Mouse (Mus musculus): ENCODE measurements around the gene Snx8. TPM values are rescaled to one million over a fixed set of nuclear protein-coding genes. Genes with fewer than 3 reads are reported as not detected.
A peak's percentile ranks its signal among the peaks of the same experiment; 100 is the strongest.

Snx8 gene
- polyA plus RNA-seq, 1 experiment = 77.5 TPM

- no peak for DNase-seq
- H3K4me1 ChIP-seq (ENCODE audit: control insufficient read depth, insufficient read depth, low read length) = peaks cover 3% of the 10 kb centered on the region; the same call in 1 of the 2 replicates
- 53% methylated on average over 4 of the region's 4 CpGs for WGBS
- TF ChIP-seq POLR2A (IDR thresholded peaks at IDR 0.05; ENCODE audit: low read depth, low read length) = no peak
- TF ChIP-seq CTCF (conservative IDR thresholded peaks at IDR 0.05; ENCODE audit: insufficient read depth, insufficient read length, low read depth, low read length) = no peak
- H3K4me3 ChIP-seq (ENCODE audit: insufficient read depth, low read depth, low read length) = no peak overlapping the region
- no peaks in the 10 kb centered on the region for H3K36me3 ChIP-seq (ENCODE audit: control insufficient read depth, insufficient read depth, low read length)
- no peaks in the 10 kb centered on the region for H3K27me3 ChIP-seq (replicated peaks; ENCODE audit: control insufficient read depth, insufficient read depth, low read length)
- H3K27ac ChIP-seq (ENCODE audit: insufficient read depth, low read depth, low read length) = no peak overlapping the region
Observed at GRCm38 (mm10) chr5:140414647-140415046, 25.6 kb upstream of the Snx8 start.

DNA sequence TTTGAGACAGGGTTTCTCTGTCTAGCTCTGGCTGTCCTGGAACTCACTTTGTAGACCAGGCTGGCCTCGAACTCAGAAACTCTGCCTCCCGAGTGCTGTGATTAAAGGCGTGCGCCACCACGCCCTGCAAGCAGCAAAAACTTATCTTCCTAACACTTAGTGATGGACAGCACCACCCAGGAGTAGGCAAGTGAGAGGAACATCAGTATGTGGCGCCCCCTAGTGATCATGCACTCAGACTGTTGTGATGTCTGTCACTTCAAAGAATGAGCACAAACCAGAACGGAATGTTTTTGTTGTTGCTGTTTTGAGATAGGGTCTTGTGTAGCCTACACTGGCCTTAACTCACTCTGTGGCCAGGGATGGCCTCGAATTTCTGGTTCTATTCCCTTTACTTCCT, 22.3 kb upstream of the Snx8 start:
- TF ChIP-seq POLR2A (IDR thresholded peaks at IDR 0.05; ENCODE audit: low read depth, low read length) (no peak), CTCF (conservative IDR thresholded peaks at IDR 0.05; ENCODE audit: insufficient read depth, insufficient read length, low read depth, low read length) (peak; percentile 75)
- H3K27me3 ChIP-seq (replicated peaks; ENCODE audit: control insufficient read depth, insufficient read depth, low read length) = no peaks in the 10 kb centered on the region; the same call in 1 of the 2 replicates
- H3K4me3 ChIP-seq (ENCODE audit: insufficient read depth, low read depth, low read length) = no peak overlapping the region
- peak; percentile 68 for DNase-seq
- 34% methylated on average over 8 of the region's 8 CpGs for WGBS
- H3K27ac ChIP-seq (ENCODE audit: insufficient read depth, low read depth, low read length) = no peak overlapping the region
- no peaks in the 10 kb centered on the region for H3K36me3 ChIP-seq (ENCODE audit: control insufficient read depth, insufficient read depth, low read length)
- H3K4me1 ChIP-seq (ENCODE audit: control insufficient read depth, insufficient read depth, low read length) = no peaks in the 10 kb centered on the region

DNA sequence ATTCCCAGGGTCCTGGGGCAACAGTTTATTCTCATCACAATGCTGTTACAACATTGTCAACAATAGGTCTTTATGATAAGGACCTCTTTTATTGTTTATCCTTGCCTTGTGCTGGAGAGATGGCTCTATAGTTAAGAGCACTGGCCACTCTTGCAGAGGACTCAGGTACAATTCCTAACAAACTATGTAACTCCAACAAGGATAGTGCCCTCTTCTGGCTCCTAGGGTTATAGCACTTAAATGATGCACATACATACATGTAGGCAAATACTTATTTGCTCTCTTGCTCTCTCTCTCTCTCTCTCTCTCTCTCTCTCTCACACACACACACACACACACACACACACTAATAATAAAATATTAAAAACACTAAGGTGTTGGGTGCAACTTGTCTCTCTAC, 19.7 kb upstream of the Snx8 start:
- no peak for DNase-seq
- TF ChIP-seq CTCF (conservative IDR thresholded peaks at IDR 0.05; ENCODE audit: insufficient read depth, insufficient read length, low read depth, low read length) (no peak), POLR2A (IDR thresholded peaks at IDR 0.05; ENCODE audit: low read depth, low read length) (no peak)
- Histone ChIP-seq H3K4me1 (ENCODE audit: control insufficient read depth, insufficient read depth, low read length) (no peaks in the 10 kb centered on the region), H3K4me3 (ENCODE audit: insufficient read depth, low read depth, low read length) (no peak overlapping the region), H3K27ac (ENCODE audit: insufficient read depth, low read depth, low read length) (no peak overlapping the region), H3K27me3 (replicated peaks; ENCODE audit: control insufficient read depth, insufficient read depth, low read length) (no peaks in the 10 kb centered on the region; the same call in 1 of the 2 replicates), H3K36me3 (ENCODE audit: control insufficient read depth, insufficient read depth, low read length) (no peaks in the 10 kb centered on the region)

DNA sequence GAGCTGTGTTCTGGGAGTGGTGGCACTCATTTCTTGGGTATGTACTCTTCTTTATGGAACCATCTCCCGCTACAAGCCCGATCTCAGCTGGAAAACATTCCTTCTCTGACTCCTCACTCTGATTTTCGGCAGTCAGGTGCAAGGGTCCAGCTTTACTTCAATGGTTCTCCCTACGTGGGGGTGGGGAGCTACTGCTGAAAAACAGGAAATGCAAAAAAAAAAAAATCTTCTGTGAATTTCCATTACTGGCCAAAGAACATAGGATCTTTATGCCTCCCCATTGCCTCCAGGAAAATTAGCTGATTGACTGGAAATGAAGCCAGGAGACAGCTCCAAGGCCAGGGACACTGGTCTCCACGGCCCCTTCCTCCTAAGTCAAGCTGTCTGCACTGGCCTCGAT, 17.6 kb upstream of the Snx8 start:
- Histone ChIP-seq H3K36me3 (ENCODE audit: control insufficient read depth, insufficient read depth, low read length) (no peaks in the 10 kb centered on the region), H3K4me1 (ENCODE audit: control insufficient read depth, insufficient read depth, low read length) (no peaks in the 10 kb centered on the region), H3K4me3 (ENCODE audit: insufficient read depth, low read depth, low read length) (no peak overlapping the region), H3K27ac (ENCODE audit: insufficient read depth, low read depth, low read length) (no peak overlapping the region), H3K27me3 (replicated peaks; ENCODE audit: control insufficient read depth, insufficient read depth, low read length) (no peaks in the 10 kb centered on the region; the same call in 1 of the 2 replicates)
- 56% methylated on average over 6 of the region's 6 CpGs for WGBS
- DNase-seq = peak; percentile 15
- TF ChIP-seq CTCF (conservative IDR thresholded peaks at IDR 0.05; ENCODE audit: insufficient read depth, insufficient read length, low read depth, low read length) = no peak

- no peak for TF ChIP-seq POLR2A (IDR thresholded peaks at IDR 0.05; ENCODE audit: low read depth, low read length)
- no peak for TF ChIP-seq CTCF (conservative IDR thresholded peaks at IDR 0.05; ENCODE audit: insufficient read depth, insufficient read length, low read depth, low read length)
- Histone ChIP-seq H3K4me1 (ENCODE audit: control insufficient read depth, insufficient read depth, low read length) (no peaks in the 10 kb centered on the region), H3K27ac (ENCODE audit: insufficient read depth, low read depth, low read length) (no peak overlapping the region), H3K27me3 (replicated peaks; ENCODE audit: control insufficient read depth, insufficient read depth, low read length) (no peaks in the 10 kb centered on the region; the same call in 1 of the 2 replicates), H3K4me3 (ENCODE audit: insufficient read depth, low read depth, low read length) (no peak overlapping the region), H3K36me3 (ENCODE audit: control insufficient read depth, insufficient read depth, low read length) (no peaks in the 10 kb centered on the region)
- 92% methylated on average over 6 of the region's 6 CpGs for WGBS
- DNase-seq = no peak
Observed at GRCm38 (mm10) chr5:140405126-140405525, 16.1 kb upstream of the Snx8 start.

DNA sequence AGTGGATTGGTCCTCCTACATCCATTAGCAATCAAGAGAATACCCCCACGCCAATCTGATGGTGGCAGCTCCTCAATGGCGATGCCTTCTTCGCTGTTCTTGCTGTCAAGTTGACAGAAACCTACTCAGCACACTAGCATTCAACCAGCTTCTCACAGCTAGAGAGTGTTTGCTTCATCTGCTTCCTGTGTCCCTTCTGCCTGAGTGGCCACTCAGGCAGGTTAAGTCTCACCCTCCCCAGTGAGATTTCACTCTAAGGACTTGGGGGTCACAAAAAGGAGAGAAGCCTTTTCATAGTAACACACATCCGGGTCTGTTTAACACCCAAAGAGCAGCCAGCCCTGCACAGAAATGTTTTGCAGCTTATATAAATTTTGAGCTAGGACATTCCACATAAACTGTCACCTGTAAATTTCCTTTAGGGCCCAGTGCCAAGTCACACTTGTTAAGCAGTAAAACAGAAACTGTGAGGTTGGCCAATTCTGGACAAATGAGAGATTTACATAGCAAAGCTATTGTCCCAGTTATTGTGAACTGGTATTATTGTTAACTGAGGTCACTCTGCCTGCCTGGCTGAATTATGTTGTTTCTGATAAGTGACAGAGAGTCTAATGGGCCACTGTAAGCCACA, 13.7 kb upstream of the Snx8 start:
- no peaks in the 10 kb centered on the region for H3K36me3 ChIP-seq (ENCODE audit: control insufficient read depth, insufficient read depth, low read length)
- H3K27ac ChIP-seq (ENCODE audit: insufficient read depth, low read depth, low read length) = no peak overlapping the region
- no peak for TF ChIP-seq POLR2A (IDR thresholded peaks at IDR 0.05; ENCODE audit: low read depth, low read length)
- TF ChIP-seq CTCF (conservative IDR thresholded peaks at IDR 0.05; ENCODE audit: insufficient read depth, insufficient read length, low read depth, low read length) = no peak
- H3K27me3 ChIP-seq (replicated peaks; ENCODE audit: control insufficient read depth, insufficient read depth, low read length) = no peaks in the 10 kb centered on the region
- peak; percentile 72 for DNase-seq
- H3K4me1 ChIP-seq (ENCODE audit: control insufficient read depth, insufficient read depth, low read length) = no peaks in the 10 kb centered on the region
- no peak overlapping the region for H3K4me3 ChIP-seq (ENCODE audit: insufficient read depth, low read depth, low read length)
- WGBS = 55% methylated on average over 4 of the region's 4 CpGs

DNA sequence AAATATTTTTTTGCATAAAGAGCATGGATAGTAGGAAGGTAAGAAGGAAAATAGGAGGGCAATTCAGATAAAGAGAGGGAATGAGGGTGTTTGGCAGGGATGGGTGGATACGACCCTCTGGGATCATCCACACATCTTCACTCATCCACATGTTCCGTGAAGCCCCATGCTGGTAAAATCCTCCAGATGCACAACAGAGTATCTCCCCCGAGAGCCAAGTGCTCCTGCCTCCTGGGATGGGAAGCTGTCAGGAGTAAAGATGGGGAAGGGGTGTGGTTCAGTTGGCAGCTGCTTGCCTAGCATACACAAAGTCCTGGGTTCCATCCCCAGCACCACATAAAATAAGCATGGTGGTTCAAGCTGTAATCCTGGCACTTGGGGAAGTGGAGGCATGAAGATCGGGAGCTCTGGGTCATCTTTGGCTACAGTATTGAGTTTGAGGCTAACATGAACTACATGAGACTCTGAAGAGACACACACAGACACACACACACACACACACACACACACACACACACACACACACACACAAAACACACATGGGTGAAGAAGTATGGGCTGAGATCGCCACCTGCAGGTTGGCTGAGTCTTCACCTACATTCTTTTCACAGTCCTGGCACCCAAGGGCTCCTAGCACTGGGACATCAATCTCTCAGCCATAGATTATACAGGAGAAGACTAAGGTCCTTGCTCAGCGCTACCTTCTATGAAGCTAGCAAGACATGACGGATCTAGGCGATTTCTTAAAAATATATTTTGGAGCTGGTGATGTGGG, 7.3 kb upstream of the Snx8 start:
- Histone ChIP-seq H3K27me3 (replicated peaks; ENCODE audit: control insufficient read depth, insufficient read depth, low read length) (no peaks in the 10 kb centered on the region), H3K4me1 (ENCODE audit: control insufficient read depth, insufficient read depth, low read length) (no peaks in the 10 kb centered on the region), H3K36me3 (ENCODE audit: control insufficient read depth, insufficient read depth, low read length) (no peaks in the 10 kb centered on the region), H3K4me3 (ENCODE audit: insufficient read depth, low read depth, low read length) (no peak overlapping the region), H3K27ac (ENCODE audit: insufficient read depth, low read depth, low read length) (no peak overlapping the region)
- peak; percentile 52 for DNase-seq
- WGBS = 70% methylated on average over 8 of the region's 8 CpGs
- no peak for TF ChIP-seq POLR2A (IDR thresholded peaks at IDR 0.05; ENCODE audit: low read depth, low read length)
- TF ChIP-seq CTCF (conservative IDR thresholded peaks at IDR 0.05; ENCODE audit: insufficient read depth, insufficient read length, low read depth, low read length) = peak; percentile 85
